Mouse (Mus musculus) ES-Bruce4 (cell line): Measurements from ENCODE around the gene Gm42957. TPM values are rescaled to one million over a fixed set of nuclear protein-coding genes. Genes with fewer than 3 reads are reported as not detected.

Experiments used
- H3K27ac ChIP-seq: 2 replicates; pipeline ENCODE4 v1.5.1; 2012; ENCODE audit warnings: low read length, inconsistent platforms; ENCODE audit not compliant: insufficient read depth
- H3K27me3 ChIP-seq: 2 replicates; pipeline ENCODE4 v1.6.1; 2012; ENCODE audit warnings: mild to moderate bottlenecking, low read length, inconsistent platforms; ENCODE audit not compliant: control insufficient read depth, poor library complexity, insufficient read depth, severe bottlenecking
- H3K36me3 ChIP-seq: 2 replicates; pipeline ENCODE4 v1.6.1; 2012; ENCODE audit warnings: inconsistent platforms, mild to moderate bottlenecking, low read length, moderate library complexity; ENCODE audit not compliant: control insufficient read depth, poor library complexity, insufficient read depth, severe bottlenecking
- H3K4me1 ChIP-seq: one replicate; pipeline ENCODE4 v1.8.1; 2011; ENCODE audit warnings: low read length; ENCODE audit not compliant: control insufficient read depth, insufficient read depth
- H3K4me3 ChIP-seq: 2 replicates; pipeline ENCODE4 v1.5.1; 2011; ENCODE audit warnings: low read depth, mild to moderate bottlenecking, low read length
- H3K9ac ChIP-seq: 2 replicates; pipeline ENCODE4 v1.6.1; 2012; ENCODE audit warnings: low read depth, mild to moderate bottlenecking, inconsistent platforms; ENCODE audit not compliant: poor library complexity, severe bottlenecking
- H3K9me3 ChIP-seq: replicated peaks from 2 replicates; pipeline ENCODE4 v1.6.1; 2012; ENCODE audit warnings: mild to moderate bottlenecking, low read length, inconsistent platforms; ENCODE audit not compliant: control insufficient read depth, poor library complexity, insufficient read depth, severe bottlenecking
- CTCF ChIP-seq: IDR thresholded peaks from one replicate; pipeline ENCODE4 v1.8.1; 2011; ENCODE audit warnings: low read depth, low read length
- EP300 ChIP-seq: IDR thresholded peaks from 2 replicates; pipeline ENCODE4 v1.6.1; 2011; ENCODE audit warnings: low read depth, low read length; ENCODE audit not compliant: insufficient read depth
- POLR2A ChIP-seq: IDR thresholded peaks from one replicate; pipeline ENCODE4 v1.8.1; 2011; ENCODE audit warnings: low read length; ENCODE audit not compliant: insufficient read depth
- polyA plus RNA-seq: library from polyadenylated mRNA; stranded (reverse); fragments of >200 nt; gene quantifications from 2 replicates; pipeline ENCODE4 v1.2.4, GENCODE M21; 2011; ENCODE audit warnings: low read depth; ENCODE audit not compliant: missing spikeins, insufficient read depth, insufficient read length

Gm42957 gene
- polyA plus RNA-seq, 1 experiment = not detected

DNA sequence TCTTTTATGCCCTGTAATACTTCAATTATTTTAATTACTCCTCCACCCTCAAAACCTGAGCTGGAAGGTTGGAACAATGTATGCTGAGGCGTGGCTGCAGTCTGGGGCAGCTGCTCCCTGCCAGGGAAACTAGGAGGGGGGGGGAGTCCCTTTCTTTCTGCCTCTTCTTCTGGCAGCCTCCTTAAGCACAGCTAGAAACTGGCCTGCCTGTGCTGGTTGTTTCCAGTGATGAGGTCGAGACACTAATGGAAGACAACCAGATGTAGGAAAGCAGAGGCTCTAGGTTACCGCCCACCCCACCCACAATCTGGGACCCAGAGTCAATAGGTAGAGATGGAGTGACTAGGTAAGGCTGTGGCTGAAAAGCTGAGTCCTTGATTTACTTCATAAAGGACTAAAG is 40.4 kb downstream of the Gm42957 start:
- Histone ChIP-seq H3K4me1 (peaks cover 13% of the 10 kb centered on the region), H3K27me3 (no peaks in the 10 kb centered on the region), H3K36me3 (no peaks in the 10 kb centered on the region), H3K4me3 (no peak overlapping the region), H3K9me3 (no peaks in the 10 kb centered on the region), H3K27ac (peak overlapping the region; percentile 99), H3K9ac (no peak overlapping the region)
- peak; percentile 3 for TF ChIP-seq POLR2A
- TF ChIP-seq CTCF = no peak
- peak; percentile 97 for TF ChIP-seq EP300

DNA sequence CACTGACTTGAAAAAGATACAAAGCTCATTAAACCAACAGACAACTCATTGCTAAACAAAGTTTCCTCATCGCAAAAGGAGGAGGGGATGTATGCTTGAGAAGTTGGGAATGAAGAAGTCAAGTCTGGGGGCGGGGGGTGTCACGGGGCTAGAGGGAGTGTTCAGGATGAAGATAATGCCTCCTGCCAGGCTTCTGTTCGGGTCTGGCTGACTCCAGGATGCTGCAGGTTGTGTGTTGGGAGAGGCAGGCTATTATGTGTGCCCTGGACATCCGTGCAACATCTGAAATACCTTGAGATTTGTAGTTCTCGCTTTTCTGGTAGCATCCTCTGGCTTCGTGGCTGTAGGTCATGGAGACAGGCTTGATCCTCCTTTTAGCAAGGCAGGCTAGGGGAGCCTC is 43.2 kb downstream of the Gm42957 start:
- Histone ChIP-seq H3K36me3 (no peaks in the 10 kb centered on the region), H3K9ac (peak overlapping the region; percentile 15), H3K9me3 (no peaks in the 10 kb centered on the region), H3K4me1 (peaks cover 7% of the 10 kb centered on the region), H3K27me3 (no peaks in the 10 kb centered on the region), H3K27ac (peak overlapping the region; percentile 89), H3K4me3 (no peak overlapping the region)
- peak; percentile 61; the same call in 1 of the 2 replicates for TF ChIP-seq EP300
- no peak for TF ChIP-seq CTCF

DNA sequence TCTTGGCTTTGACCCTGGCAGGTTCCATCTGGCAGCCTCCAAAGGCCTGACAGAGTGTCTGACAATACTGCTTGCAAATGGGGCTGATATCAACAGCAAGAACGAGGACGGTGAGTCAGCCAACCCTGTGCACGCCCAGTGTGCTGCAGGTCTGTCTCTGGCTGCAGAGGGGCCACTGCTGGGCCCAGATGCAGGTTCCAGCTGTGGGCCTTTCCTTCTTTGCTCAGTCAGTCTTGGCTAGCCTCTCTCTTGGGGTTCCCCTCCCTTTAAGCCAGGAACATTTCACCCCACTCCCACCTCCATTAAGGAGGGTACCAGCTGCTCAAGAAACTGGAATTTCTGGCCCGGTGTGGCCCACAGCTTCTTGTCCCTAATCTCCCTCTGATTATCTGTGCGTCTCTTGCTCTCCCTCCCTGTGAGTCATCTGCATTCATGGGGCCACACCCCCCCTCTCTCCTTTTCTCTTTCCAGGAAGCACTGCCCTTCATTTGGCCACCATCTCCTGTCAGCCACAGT is 43.9 kb downstream of the Gm42957 start:
- peaks cover 6% of the 10 kb centered on the region for H3K4me1 ChIP-seq
- peak overlapping the region; percentile 89 for H3K27ac ChIP-seq
- H3K4me3 ChIP-seq = peak overlapping the region; percentile 11; the same call in 1 of the 2 replicates
- TF ChIP-seq CTCF (no peak), EP300 (peak; percentile 95)
- peak overlapping the region; percentile 15; the same call in 1 of the 2 replicates for H3K9ac ChIP-seq
- no peaks in the 10 kb centered on the region for H3K9me3 ChIP-seq
- no peaks in the 10 kb centered on the region for H3K36me3 ChIP-seq
- H3K27me3 ChIP-seq = no peaks in the 10 kb centered on the region

- H3K27me3 ChIP-seq = no peaks in the 10 kb centered on the region
- TF ChIP-seq CTCF = no peak
- TF ChIP-seq EP300 = peak; percentile 97
- TF ChIP-seq POLR2A = no peak
Measured at GRCm38 (mm10) chr3:96680269-96680956, 45.1 kb downstream of the Gm42957 start.

DNA sequence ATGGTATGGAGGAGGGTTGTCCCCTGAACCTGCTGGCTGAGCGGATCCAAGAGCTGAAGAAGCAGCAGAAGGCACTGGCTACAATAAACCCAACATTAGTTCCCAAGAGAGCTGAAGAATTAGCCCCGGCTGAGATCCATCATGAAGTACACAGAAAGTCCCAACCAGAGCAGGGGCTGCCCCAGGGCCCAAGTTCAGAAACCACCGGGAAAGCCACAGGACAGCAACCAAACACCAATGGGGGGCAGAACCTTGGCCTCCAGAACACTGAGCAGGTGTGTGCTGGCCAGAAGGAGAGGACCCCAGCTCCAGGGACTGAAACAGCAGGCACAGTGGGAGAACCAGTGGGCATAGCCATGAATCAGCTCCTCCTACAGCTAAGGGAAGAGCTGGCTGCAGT is 48.2 kb downstream of the Gm42957 start:
- Histone ChIP-seq H3K4me1 (peaks cover 5% of the 10 kb centered on the region), H3K36me3 (no peaks in the 10 kb centered on the region), H3K27ac (no peak overlapping the region), H3K27me3 (no peaks in the 10 kb centered on the region), H3K4me3 (no peak overlapping the region), H3K9ac (no peak overlapping the region), H3K9me3 (no peaks in the 10 kb centered on the region)
- no peak for TF ChIP-seq POLR2A
- no peak for TF ChIP-seq EP300
- no peak for TF ChIP-seq CTCF

More at GRCm38 (mm10) chr3:96680269-96680956, 45.1 kb downstream of the Gm42957 start:
- peak overlapping the region; percentile 94 for H3K27ac ChIP-seq
- H3K4me3 ChIP-seq = peak overlapping the region; percentile 20
- H3K9ac ChIP-seq = no peak overlapping the region
- no peaks in the 10 kb centered on the region for H3K36me3 ChIP-seq
- H3K4me1 ChIP-seq = peaks cover 5% of the 10 kb centered on the region
- no peaks in the 10 kb centered on the region for H3K9me3 ChIP-seq

DNA sequence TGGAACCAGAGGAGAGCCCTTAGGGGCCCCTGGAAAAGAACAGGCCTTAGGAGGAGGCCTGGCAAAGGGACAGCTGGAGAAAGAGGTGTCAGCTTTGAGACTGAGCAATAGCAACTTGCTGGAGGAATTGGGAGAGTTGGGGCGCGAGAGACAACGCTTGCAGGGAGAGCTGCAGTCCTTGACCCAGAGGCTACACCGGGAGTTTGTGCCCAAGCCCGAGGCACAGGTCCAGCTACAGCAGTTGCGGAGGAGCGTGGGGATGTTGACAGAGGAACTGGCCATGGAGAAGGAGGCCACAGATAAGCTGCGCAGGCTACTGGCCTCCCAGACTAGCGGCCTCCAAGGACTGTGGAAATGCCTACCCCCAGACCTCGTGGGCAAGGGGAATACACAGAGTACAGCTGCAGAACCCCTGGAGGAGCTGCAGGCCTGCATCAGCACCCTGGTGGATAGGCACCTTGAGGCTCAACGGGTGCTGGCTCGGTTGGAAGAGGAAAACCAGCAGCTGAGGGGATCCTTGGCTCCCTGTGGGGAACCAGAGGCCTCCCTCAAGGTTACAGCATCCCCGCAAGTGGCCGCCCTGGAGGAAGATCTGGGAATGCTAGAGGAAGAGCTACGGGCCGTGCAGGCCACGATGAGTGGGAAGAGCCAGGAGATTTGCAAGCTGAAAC is 49.0 kb downstream of the Gm42957 start:
- Histone ChIP-seq H3K4me3 (peak overlapping the region; percentile 58), H3K27ac (no peak overlapping the region), H3K4me1 (peaks cover 5% of the 10 kb centered on the region), H3K27me3 (no peaks in the 10 kb centered on the region), H3K9ac (peak overlapping the region; percentile 49), H3K36me3 (no peaks in the 10 kb centered on the region), H3K9me3 (no peaks in the 10 kb centered on the region)
- TF ChIP-seq POLR2A = no peak
- TF ChIP-seq EP300 = no peak
- no peak for TF ChIP-seq CTCF
